Mouse (Mus musculus) spleen, postnatal 10 days (tissue): ENCODE results near the gene Cul7.
A peak's percentile ranks its signal among the peaks of the same experiment; 100 is the strongest.

ENCODE experiments used
- DNase-seq, 2 experiments: peaks; one replicate each; pipeline ENCODE4 v3.0.0; 2021 to 2022; ENCODE audit warnings: low spot score in 2 of 2

The Cul7 gene

DNA sequence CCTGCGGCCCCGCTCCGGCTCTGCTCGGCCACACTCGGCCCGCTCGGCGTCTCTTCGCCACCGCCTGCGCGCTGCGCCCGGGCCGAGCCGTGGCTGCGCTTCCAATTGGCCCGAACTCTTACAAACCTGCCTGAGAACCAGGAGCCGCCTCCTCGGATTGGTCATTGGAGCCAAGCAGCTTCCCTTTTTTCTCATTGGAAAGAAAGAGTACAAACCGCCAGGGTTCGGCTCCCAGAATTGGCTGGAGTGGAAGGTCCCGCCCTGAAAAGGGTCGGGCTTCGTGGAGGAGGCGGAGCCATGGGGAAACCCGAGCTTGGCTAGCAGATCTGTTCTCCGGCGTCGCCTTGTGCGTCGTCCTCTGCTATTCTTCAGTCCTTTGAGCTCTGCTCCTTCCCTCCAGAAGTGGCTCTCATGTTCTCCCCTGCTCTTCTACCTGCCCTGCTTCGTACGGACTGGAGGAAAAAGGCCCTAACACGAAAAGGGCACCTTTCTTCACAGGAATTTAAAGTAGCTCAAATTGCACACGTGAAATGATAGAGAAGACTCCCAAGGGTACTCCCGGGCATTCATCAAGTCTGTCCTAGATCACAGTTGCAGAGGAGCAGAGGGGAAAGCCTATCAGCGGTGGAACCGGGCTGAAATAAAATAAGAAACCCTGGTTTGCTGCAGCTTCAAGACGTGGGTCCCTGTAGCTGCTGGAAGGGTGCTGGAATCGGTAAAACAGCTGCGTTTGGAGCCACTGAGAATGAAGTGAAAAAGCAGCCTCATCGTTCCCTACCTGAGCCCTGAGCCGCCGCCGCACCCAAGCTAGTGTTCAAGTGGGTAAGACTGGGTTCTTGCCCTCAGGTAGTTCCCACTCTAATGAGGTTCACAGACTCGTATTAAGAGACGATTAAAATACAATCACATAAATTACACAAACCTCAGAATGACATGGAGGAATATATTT is 55.0 kb downstream of the Cul7 start, which contains the start of gene Ppp2r5d:
TSS of gene Ppp2r5d (minus strand) at position 225 of the 949 bp plus-strand sequence.
- DNase-seq: peak; percentile 86 to 95

DNA sequence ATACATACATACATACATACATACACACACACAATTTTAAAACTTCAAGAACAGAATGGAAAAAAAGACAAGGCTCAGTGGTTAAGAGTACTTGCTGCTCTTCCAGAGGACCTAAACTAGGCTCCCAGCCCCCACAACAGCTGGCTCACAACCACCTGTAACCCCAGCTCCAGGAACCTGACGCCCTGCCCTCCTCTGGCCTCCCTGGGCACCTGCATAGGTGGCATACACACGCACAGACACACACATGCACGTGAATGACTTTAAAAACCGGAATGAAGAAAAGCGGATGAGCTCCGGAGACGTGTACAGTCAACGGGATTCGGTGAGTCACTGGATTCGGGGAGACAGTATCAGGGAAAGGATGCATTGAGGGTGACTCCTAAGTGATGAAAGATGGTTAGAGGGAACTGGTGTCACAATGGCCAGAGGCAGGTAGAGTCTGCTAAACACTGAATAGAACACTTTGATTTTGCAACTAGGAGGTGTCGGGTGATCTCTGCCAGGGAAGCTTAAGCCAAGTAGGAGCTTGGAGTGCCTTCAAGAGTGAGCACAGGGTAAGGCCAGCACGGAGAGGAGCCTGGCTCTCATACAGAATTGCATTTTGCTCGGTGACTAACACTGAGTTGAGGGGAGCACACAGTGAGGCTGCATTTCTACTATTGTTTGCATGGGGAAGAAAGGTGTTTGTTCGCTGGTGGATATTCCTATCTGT is 56.4 kb downstream of the Cul7 start:
- DNase-seq: no peak

DNA sequence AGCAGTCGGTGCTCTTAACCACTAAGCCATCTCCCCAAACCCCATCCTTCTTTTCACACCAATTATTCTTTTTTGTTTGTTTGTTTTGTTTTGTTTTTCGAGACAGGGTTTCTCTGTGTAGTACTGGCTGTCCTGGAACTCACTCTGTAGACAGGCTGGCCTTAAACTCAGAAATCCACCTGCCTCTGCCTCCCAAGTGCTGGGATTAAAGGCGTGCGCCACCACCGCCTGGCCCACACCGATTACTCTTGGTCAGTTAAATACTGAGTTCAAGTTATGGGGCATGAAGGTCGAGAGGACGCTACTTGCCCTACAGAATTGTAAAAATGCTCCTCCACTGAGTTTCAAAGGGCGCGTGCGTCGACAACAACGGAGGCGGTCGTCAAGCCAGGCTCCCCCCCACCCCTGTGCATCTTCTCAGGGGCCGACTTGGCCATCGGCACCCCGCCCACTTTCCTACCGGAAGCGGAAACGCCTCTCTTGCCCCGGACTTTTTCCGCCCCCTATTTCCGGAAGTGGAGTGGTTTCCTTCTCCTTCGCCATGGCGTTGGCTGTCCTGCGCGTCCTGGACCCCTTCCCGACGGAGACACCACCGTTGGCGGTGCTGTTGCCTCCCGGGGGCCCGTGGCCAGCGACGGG is 60.9 kb downstream of the Cul7 start, which contains the start of gene Pex6:
TSS of gene Pex6 (plus strand) at position 505 of the 639 bp plus-strand sequence.
- peak; percentile 83 to 93 for DNase-seq

DNA sequence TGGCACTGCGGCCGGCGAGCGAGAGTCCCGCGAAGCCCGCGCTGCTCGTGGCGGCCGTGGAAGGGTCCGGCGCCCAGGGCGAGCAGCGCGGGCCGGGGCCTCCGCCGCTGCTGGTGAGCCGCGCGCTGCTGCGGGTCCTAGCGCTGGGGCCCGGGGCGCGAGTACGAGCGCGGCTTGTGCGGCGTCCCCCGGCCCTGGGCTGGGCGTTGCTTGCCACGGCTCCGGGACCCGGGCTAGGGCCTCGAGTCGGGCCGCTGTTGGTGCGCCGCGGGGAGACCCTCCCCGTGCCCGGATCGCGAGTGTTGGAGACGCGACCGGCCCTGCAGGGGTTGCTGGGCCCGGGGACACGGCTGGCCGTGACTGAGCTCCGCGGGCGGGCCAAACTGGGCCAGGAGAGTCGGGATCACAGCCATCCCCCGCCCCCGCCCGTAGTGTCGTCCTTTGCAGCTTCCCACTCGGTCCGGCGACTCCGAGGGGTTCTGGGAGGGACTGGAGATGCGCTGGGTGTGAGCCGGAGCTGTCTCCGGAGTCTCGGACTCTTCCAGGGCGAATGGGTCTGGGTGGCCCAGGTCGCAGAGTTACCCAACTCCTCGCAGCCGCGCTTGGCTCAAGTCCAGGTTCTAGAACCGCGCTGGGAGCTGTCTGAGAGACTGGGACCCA is 61.6 kb downstream of the Cul7 start:
- DNase-seq: peak; percentile 61 to 75

DNA sequence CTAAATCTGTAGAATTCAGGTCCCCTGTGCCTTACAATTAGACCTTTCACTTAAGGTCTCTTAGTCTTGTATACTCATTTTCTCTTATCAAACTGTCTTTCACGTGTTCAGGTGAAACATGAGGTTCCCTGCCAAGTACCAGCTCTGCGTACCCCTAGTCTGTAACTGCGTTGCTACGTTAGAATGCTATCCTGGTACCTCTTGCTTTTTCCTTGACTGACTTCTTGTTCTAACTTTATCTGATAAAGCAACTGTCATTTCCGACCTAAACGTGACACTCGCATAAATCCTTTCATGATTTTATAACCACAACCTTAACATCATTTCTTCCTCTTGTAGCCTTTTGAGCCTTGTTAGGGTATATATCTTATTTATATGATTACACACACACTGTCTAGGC is 62.3 kb downstream of the Cul7 start:
- DNase-seq: no peak

DNA sequence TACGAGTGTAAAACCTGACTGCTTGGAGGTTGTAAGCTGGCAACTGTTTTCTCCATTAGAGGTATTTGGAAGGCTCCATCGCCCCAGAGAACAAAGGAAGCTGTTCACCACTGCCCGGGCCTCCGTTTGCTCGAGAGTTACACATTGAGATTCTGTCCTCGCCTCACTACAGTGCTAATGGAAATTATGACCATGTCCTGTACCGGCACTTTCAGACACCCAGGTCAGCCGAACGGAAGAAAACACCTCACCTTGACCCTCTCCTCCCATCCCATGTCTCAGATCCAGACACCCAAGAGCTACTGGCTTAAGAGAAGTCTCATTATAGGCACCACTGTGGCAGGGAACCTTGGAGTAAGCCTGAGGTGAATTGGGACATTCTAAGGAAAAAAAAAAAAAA is 63.7 kb downstream of the Cul7 start:
- DNase-seq: no peak
